ENCODE assay signal across 7 mouse cellular contexts in the genomic region with DNA sequence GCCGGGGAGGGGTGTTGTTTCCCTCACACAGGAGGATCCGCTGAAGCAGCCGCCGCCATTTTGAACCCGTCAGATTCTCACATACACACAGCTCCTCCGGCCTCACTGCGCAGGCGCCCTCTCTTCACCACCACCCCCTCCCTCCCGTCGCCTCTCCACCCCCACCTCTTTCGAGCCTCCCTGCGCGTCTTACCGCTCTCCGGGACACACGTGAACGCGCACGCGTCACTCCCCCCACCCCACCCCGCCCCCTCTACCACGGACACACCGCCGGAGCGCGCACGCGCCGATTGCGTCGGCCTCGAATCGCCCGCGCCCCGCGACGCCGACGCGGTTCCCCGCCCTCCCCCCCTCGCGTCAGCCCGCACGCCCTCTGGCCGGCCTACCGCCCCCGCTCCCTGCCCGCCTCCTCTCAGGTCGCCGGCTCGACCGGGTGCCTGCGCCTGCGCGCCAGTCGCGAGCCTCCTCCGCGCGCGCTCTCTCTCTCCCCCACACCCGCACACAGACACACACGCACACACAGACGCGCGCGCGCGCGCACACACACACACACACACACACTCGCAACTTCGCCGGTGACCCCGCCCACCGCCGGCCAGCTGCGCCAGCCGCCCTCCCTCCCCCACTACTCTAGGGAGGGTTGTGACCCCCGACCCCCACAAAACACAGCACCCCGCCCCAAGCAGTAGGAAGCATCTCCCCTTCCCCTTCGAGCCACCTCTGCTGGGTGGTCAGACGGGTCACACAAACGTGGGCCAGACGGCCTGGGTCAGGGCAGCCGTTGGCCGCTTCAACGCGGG. TPM values are rescaled to one million over a fixed set of nuclear protein-coding genes. Genes with fewer than 3 reads are reported as not detected.
DNase-seq lines count a peak whose midpoint lies in the region; ATAC-seq lines count a peak whose summit lies in the region.

No protein-coding gene starts in this region.

- no peaks in the 10 kb centered on the region for H3K9me3 ChIP-seq in embryonic facial prominence, embryonic 10.5 days
- H3K9me3 ChIP-seq in limb, embryonic 10.5 days (replicated peaks), result no peaks in the 10 kb centered on the region
- H3K9me3 ChIP-seq in midbrain, embryonic 13.5 days, result no peaks in the 10 kb centered on the region

- DNase-seq in adrenal gland, postnatal 10 days, result peak; percentile 96
- DNase-seq in embryonic facial prominence, embryonic 10.5 days (ENCODE audit: low spot score), result peak; percentile 100
- DNase-seq in kidney, adult 11 months, result peak; percentile 96
- peak; percentile 100 for DNase-seq in limb, embryonic 10.5 days (ENCODE audit: low spot score)
- peak; percentile 86 for DNase-seq in spleen, adult 12 weeks (ENCODE audit: low spot score)

- peaks cover 16% of the 10 kb centered on the region for H3K36me3 ChIP-seq in embryonic facial prominence, embryonic 10.5 days (replicated peaks)
- peaks cover 13% of the 10 kb centered on the region for H3K36me3 ChIP-seq in limb, embryonic 10.5 days
- H3K36me3 ChIP-seq in midbrain, embryonic 13.5 days, result no peaks in the 10 kb centered on the region

- peak overlapping the region; percentile 93 for H3K4me3 ChIP-seq in embryonic facial prominence, embryonic 10.5 days
- peak overlapping the region; percentile 97 for H3K4me3 ChIP-seq in limb, embryonic 10.5 days
- H3K4me3 ChIP-seq in midbrain, embryonic 13.5 days (replicated peaks), result peak overlapping the region; percentile 98

- peak overlapping the region; percentile 100 for H3K9ac ChIP-seq in midbrain, embryonic 13.5 days (replicated peaks)

- peaks cover 5% of the 10 kb centered on the region for H3K27me3 ChIP-seq in embryonic facial prominence, embryonic 10.5 days (replicated peaks; ENCODE audit: low read depth, poor library complexity, severe bottlenecking)
- H3K27me3 ChIP-seq in limb, embryonic 10.5 days (ENCODE audit: low read depth, poor library complexity, severe bottlenecking), result no peaks in the 10 kb centered on the region
- no peaks in the 10 kb centered on the region for H3K27me3 ChIP-seq in midbrain, embryonic 13.5 days

- WGBS in embryonic facial prominence, embryonic 10.5 days, result under 1% methylated on average over 90 of the region's 90 CpGs
- under 1% methylated on average over 87 of the region's 90 CpGs for WGBS in limb, embryonic 10.5 days
- under 1% methylated on average over 45 of the region's 90 CpGs for WGBS in midbrain, embryonic 13.5 days

- peak; percentile 85 for ATAC-seq in granulocyte monocyte progenitor cell, adult 5-6 weeks (replicated peaks; ENCODE audit: poor library complexity, severe bottlenecking)
- ATAC-seq in midbrain, embryonic 13.5 days, result peak; percentile 93

- peak overlapping the region; percentile 99 for H3K27ac ChIP-seq in embryonic facial prominence, embryonic 10.5 days (replicated peaks)
- peak overlapping the region; percentile 98 for H3K27ac ChIP-seq in limb, embryonic 10.5 days
- H3K27ac ChIP-seq in midbrain, embryonic 13.5 days, result peak overlapping the region; percentile 97

- H3K4me1 ChIP-seq in embryonic facial prominence, embryonic 10.5 days, result peaks cover 38% of the 10 kb centered on the region
- H3K4me1 ChIP-seq in limb, embryonic 10.5 days, result peaks cover 20% of the 10 kb centered on the region
- H3K4me1 ChIP-seq in midbrain, embryonic 13.5 days (replicated peaks), result peaks cover 30% of the 10 kb centered on the region

- peak overlapping the region; percentile 97 for H3K4me2 ChIP-seq in midbrain, embryonic 13.5 days (replicated peaks)

RNA-seq across cellular contexts. Expression of gene Kdm2a, which starts 0.9 kb away (rescaled TPM):
- 10 to 100 TPM; 67.7 to 84.7 TPM for total RNA-seq in adrenal gland, postnatal 10 days (2021)
- 68.6 and 69.6 TPM in 2 replicates for polyA plus RNA-seq in embryonic facial prominence, embryonic 10.5 days (2016; fragmentation: Nextera tagmentation; extraction: Ambion mirVana)
- total RNA-seq in granulocyte monocyte progenitor cell, adult 5-6 weeks (2014; fragmentation: Nextera tagmentation), result 62.9 and 96.0 TPM in 2 replicates
- 46.5 and 61.7 TPM in 2 replicates for total RNA-seq in granulocyte monocyte progenitor cell, adult 5-6 weeks (2017)
- 67.6 and 77.9 TPM in 2 replicates for polyA plus RNA-seq in limb, embryonic 10.5 days (2016; fragmentation: Nextera tagmentation; extraction: Ambion mirVana)
- 37.5 and 43.0 TPM in 2 replicates for polyA plus RNA-seq in midbrain, embryonic 13.5 days (2015; fragmentation: Nextera tagmentation; extraction: Ambion mirVana)

RNA-seq across cellular contexts. Expression of gene Rhod, which starts 42.0 kb away (rescaled TPM):
- total RNA-seq in adrenal gland, postnatal 10 days (2021), result 10 to 100 TPM; 13.7 to 15.4 TPM
- polyA plus RNA-seq in embryonic facial prominence, embryonic 10.5 days (2016; fragmentation: Nextera tagmentation; extraction: Ambion mirVana), result 31.5 and 31.8 TPM in 2 replicates
- 0.28 TPM in 1 of 2 replicates, not detected in the other for total RNA-seq in granulocyte monocyte progenitor cell, adult 5-6 weeks (2014; fragmentation: Nextera tagmentation)
- total RNA-seq in granulocyte monocyte progenitor cell, adult 5-6 weeks (2017), result not detected in 2 replicates
- polyA plus RNA-seq in limb, embryonic 10.5 days (2016; fragmentation: Nextera tagmentation; extraction: Ambion mirVana), result 24.7 and 32.9 TPM in 2 replicates
- polyA plus RNA-seq in midbrain, embryonic 13.5 days (2015; fragmentation: Nextera tagmentation; extraction: Ambion mirVana), result 4.2 and 10.3 TPM in 2 replicates

Comparison
In these comparisons a context has a peak if more than half of its experiments do, and no peak if none do; other contexts are left out.
1. Peak in every context shown above with its lines: DNase-seq, ATAC-seq, H3K4me3 ChIP-seq and H3K27ac ChIP-seq.